Mouse (Mus musculus): ENCODE measurements around the gene Cyp17a1.

DNA sequence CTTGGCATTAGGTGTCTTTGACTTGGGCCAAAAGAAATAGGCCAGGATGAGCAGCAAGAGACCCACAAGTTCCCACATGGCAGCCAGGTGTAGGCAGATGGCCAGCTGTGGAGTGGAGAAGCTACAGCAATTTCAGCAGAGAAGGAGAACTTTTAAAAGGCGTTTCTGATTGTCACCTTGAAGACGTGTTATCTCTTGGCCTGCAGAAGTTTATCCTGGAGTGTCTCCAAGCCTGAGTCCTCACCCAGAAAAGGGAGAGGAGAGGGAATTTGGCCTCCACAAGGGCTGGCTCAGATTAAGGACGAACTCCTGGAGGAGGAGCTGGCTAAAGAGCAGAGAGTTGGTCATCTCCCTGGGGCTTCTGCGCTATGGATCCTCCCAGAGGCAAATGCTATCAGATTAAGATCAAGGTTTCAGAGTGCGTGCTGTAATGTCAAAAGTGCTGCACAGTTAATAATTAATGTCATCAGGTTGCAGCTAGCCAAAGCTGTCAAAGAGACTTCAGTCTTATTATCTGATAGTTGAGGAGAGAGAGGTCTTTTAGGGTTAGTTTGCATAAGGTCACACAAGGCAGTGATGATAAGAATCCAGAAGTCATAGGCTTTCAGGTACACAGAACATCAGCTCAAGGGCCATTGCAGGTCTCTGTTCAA is at the start of gene Cyp17a1:
- TF ChIP-seq CTCF (IDR thresholded peaks at IDR 0.05; ENCODE audit: low read depth), result no peak
- no peak for TF ChIP-seq EP300 (IDR thresholded peaks at IDR 0.05; ENCODE audit: low read depth)

Measured in liver, postnatal 0 days (tissue).